Mouse (Mus musculus): ENCODE measurements at regions not wholly inside any gene's neighbourhood (a gene's known extent, or its start where the extent isn't known, plus 50 kb on each side); places are given as distances from the start of the nearest gene placed in this dataset.

- peaks cover 73% of the 10 kb centered on the region for H3K27me3 ChIP-seq
- H3K9ac ChIP-seq, result no peak overlapping the region
- 49% methylated on average over 10 of the region's 10 CpGs for WGBS (ENCODE audit: insufficient replicate concordance)
- ATAC-seq (ENCODE audit: low read depth), result no peak
- no peak for DNase-seq
- H3K4me3 ChIP-seq (replicated peaks), result no peak overlapping the region
- H3K36me3 ChIP-seq, result no peaks in the 10 kb centered on the region
- H3K4me2 ChIP-seq, result no peak overlapping the region
- no peaks in the 10 kb centered on the region for H3K9me3 ChIP-seq (replicated peaks)
- H3K27ac ChIP-seq, result no peak overlapping the region
- no peaks in the 10 kb centered on the region for H3K4me1 ChIP-seq (replicated peaks)
These were observed 87.2 kb downstream of the Foxb1 start for GRCm38 (mm10) chr9:69673463-69674105.

DNA sequence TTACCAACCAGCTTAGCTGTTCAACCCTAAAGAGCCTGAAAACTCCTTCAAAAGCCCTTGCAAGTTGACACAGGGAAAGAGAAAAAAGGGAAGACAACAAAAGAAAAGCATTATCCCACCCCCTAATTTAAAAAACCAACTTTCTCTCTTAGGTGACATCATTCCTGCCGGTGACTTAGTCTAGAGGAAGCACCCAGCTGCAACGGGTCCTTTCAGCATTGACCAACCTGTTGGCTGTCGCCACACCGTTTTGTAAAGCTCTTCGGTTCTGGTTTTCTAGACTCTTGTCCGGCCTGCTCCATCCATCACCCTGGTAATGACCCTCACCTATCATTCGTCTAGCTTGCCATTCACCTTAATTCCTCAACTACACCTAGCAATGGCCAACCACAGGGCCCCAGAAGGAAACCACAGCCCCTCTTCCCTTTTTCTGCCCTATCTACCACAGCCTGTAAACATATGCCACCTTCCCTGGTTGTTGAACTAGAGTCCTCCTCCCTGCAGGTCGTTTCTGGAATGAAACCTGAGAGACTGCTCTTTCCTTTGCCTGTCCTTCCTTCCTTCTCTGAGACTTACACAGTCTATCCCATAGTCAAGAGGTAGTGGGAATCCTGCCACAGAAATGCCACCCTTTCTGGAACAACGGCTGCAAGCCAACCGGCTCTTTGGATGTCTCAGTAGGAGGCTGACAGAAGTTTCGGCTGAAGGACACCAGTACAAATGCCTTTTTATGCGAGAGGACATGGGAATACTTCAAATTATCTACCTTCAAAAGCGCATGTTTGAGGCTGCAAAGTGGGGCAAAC, 87.9 kb downstream of the Foxb1 start:
- no peak for DNase-seq
- Histone ChIP-seq H3K4me3 (replicated peaks) (no peak overlapping the region), H3K9me3 (replicated peaks) (no peaks in the 10 kb centered on the region), H3K36me3 (no peaks in the 10 kb centered on the region), H3K4me1 (replicated peaks) (no peaks in the 10 kb centered on the region), H3K27me3 (peaks cover 76% of the 10 kb centered on the region), H3K4me2 (no peak overlapping the region), H3K27ac (no peak overlapping the region), H3K9ac (no peak overlapping the region)
- whole genome bisulfite sequencing (ENCODE audit: insufficient replicate concordance), result 41% methylated on average over 13 of the region's 13 CpGs
- no peak for ATAC-seq (ENCODE audit: low read depth)

DNA sequence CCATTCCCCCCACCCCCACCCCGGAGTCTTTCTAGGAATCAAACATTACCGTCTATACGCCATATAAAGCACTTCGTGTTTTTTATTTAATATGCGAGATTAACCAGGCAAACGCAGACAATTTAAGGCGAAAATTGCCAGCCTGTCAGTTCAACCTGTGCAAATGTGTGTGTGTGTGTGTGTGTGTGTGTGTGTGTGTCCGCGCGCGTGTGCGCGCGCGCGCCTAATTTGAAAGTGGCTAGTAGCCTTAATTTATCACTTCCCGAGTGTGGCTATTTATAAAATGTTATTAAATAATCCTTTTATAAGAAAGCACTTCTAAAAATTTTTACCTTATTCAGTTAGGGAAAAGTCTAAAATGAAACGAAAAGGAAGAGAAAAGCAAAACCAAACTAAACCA, 89.5 kb downstream of the Foxb1 start:
- Histone ChIP-seq H3K4me3 (replicated peaks) (no peak overlapping the region), H3K4me2 (no peak overlapping the region), H3K36me3 (no peaks in the 10 kb centered on the region), H3K9me3 (replicated peaks) (no peaks in the 10 kb centered on the region), H3K4me1 (replicated peaks) (no peaks in the 10 kb centered on the region), H3K27ac (no peak overlapping the region), H3K9ac (no peak overlapping the region), H3K27me3 (peaks cover 84% of the 10 kb centered on the region)
- 2% methylated on average over 18 of the region's 18 CpGs for WGBS (ENCODE audit: insufficient replicate concordance)
- no peak for ATAC-seq (ENCODE audit: low read depth)
- no peak for DNase-seq

DNA sequence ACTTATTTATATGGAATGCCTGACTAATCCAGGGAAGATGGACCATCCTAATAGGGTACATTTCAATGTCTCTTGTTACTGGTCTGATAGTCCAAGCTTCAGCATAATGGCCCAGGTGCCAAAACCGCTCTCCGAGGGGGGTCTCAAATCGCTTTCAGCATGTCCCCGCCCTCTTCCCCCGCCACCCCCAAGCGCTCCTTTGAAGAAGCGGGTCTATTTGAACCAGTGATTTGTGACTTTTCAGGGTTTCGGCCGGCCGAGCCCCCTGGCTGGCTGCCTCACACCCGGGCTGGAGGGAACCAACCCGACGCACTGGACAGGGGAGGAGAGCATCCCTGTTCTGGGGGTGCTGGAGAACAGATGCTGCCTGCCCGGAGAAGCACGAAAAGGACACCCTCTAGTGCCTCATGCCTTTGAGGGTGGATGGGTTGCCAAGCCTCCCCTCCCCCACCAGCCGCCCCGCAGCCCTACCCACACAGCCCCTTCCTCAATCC, 90.1 kb downstream of the Foxb1 start:
- H3K27ac ChIP-seq, result no peak overlapping the region
- WGBS (ENCODE audit: insufficient replicate concordance), result 1% methylated on average over 17 of the region's 17 CpGs
- H3K4me2 ChIP-seq, result no peak overlapping the region
- no peak overlapping the region for H3K4me3 ChIP-seq (replicated peaks)
- no peaks in the 10 kb centered on the region for H3K9me3 ChIP-seq (replicated peaks)
- no peaks in the 10 kb centered on the region for H3K36me3 ChIP-seq
- peaks cover 78% of the 10 kb centered on the region for H3K27me3 ChIP-seq
- H3K9ac ChIP-seq, result no peak overlapping the region
- ATAC-seq (ENCODE audit: low read depth) (no peak), DNase-seq (no peak)
- H3K4me1 ChIP-seq (replicated peaks), result no peaks in the 10 kb centered on the region

DNA sequence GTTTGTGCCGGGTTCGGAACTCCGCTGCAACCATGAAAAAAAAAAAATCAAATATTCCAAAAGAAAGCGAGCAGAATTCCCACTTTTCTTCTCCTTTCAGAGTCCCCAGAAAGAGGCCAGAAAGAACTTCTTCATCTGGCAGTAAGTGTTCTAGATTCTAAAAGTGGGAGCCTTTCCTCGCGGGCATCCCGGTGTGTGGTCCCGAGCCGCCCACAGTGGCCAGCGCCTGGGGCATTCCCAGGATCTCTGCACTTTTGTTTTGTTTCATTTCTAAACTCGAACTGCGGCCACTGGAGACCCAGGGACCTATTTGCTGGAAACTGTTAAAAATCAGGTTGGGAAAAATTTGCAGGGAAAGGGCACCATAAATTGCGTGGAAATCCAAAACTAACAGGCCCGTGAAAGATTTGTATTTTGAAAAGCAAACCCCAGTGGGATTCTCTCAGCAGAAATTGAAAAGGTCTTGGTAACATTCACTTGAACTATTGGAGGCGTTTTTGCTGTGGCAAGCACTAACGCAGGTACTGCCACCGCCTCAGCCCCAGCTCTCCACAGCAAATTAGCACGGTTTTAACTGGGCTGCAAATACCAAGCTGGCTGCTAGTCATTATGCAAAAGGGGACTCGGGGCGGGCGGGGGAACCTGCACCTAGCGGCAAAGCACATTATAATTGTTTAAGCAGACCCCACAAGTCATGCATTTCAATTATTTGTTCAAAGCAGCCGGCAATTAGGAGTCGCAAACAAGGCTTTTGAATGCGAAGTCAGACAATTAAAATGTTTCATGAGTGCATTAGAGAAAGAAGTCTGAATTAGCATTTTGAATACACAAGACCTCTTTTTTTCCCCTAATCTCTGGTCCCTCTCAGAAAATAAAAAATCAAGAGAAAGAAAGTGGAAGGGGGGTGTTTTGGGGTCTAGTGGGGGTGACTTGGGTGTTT, 90.9 kb downstream of the Foxb1 start:
- no peak for ATAC-seq (ENCODE audit: low read depth)

GRCm38 (mm10) chr9:69668475-69669090, 92.2 kb downstream of the Foxb1 start:
- no peak overlapping the region for H3K4me3 ChIP-seq (replicated peaks)
- no peak for ATAC-seq (ENCODE audit: low read depth)
- H3K27ac ChIP-seq, result no peak overlapping the region
- H3K27me3 ChIP-seq, result peaks cover 70% of the 10 kb centered on the region
- no peak overlapping the region for H3K9ac ChIP-seq
- no peaks in the 10 kb centered on the region for H3K4me1 ChIP-seq (replicated peaks)
- 5% methylated on average over 9 of the region's 9 CpGs for WGBS (ENCODE audit: insufficient replicate concordance)
- no peak overlapping the region for H3K4me2 ChIP-seq
- H3K9me3 ChIP-seq (replicated peaks), result no peaks in the 10 kb centered on the region
- no peaks in the 10 kb centered on the region for H3K36me3 ChIP-seq
- no peak for DNase-seq

More for the DNA sequence above, 90.9 kb downstream of the Foxb1 start:
- H3K4me3 ChIP-seq (replicated peaks), result no peak overlapping the region
- no peaks in the 10 kb centered on the region for H3K36me3 ChIP-seq
- DNase-seq, result no peak
- no peak overlapping the region for H3K4me2 ChIP-seq
- H3K9ac ChIP-seq, result no peak overlapping the region
- WGBS (ENCODE audit: insufficient replicate concordance), result 3% methylated on average over 25 of the region's 25 CpGs
- no peaks in the 10 kb centered on the region for H3K4me1 ChIP-seq (replicated peaks)
- no peak overlapping the region for H3K27ac ChIP-seq
- no peaks in the 10 kb centered on the region for H3K9me3 ChIP-seq (replicated peaks)
- H3K27me3 ChIP-seq, result peaks cover 78% of the 10 kb centered on the region

GRCm38 (mm10) chr9:69667064-69667533, 93.6 kb downstream of the Foxb1 start:
- DNase-seq (no peak), ATAC-seq (ENCODE audit: low read depth) (no peak)
- Histone ChIP-seq H3K27ac (no peak overlapping the region), H3K4me2 (no peak overlapping the region), H3K9ac (no peak overlapping the region), H3K36me3 (no peaks in the 10 kb centered on the region), H3K4me1 (replicated peaks) (no peaks in the 10 kb centered on the region), H3K27me3 (peaks cover 56% of the 10 kb centered on the region), H3K4me3 (replicated peaks) (no peak overlapping the region), H3K9me3 (replicated peaks) (no peaks in the 10 kb centered on the region)
- 38% methylated on average over 7 of the region's 7 CpGs for WGBS (ENCODE audit: insufficient replicate concordance)

- no peak for ATAC-seq (ENCODE audit: low read depth)
- 51% methylated on average over 3 of the region's 3 CpGs for WGBS (ENCODE audit: insufficient replicate concordance)
These were observed 96.5 kb downstream of the Foxb1 start for GRCm38 (mm10) chr9:69664201-69664600.

DNA sequence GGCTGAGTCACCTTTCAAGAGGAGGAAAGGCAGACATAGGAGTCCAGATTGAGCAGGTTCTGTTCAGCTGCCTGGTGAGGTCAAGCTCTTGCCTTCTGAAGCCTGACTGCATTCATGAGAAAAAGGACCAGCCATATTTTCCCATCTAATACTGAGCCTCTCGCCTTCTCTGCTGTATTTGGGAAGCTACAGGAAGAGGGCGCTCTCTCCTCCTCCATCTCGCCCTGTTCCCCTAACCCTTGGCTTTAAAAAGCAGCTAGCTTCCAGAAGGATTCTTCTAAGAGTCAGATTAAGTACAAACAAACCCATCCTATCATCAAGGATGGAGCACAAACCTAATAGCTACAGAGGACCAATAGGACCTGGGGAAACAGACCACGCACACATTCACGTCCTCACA, 98.3 kb downstream of the Foxb1 start:
- Histone ChIP-seq H3K36me3 (no peaks in the 10 kb centered on the region), H3K4me2 (no peak overlapping the region), H3K27ac (no peak overlapping the region), H3K4me1 (replicated peaks) (no peaks in the 10 kb centered on the region), H3K9me3 (replicated peaks) (no peaks in the 10 kb centered on the region), H3K27me3 (peaks cover 10% of the 10 kb centered on the region), H3K9ac (no peak overlapping the region), H3K4me3 (replicated peaks) (no peak overlapping the region)
- WGBS (ENCODE audit: insufficient replicate concordance), result 32% methylated on average over 5 of the region's 5 CpGs
- DNase-seq, result no peak
- no peak for ATAC-seq (ENCODE audit: low read depth)

More at GRCm38 (mm10) chr9:69664201-69664600, 96.5 kb downstream of the Foxb1 start:
- Histone ChIP-seq H3K27ac (no peak overlapping the region), H3K36me3 (no peaks in the 10 kb centered on the region), H3K4me2 (no peak overlapping the region), H3K9ac (no peak overlapping the region), H3K9me3 (replicated peaks) (no peaks in the 10 kb centered on the region), H3K4me1 (replicated peaks) (no peaks in the 10 kb centered on the region), H3K4me3 (replicated peaks) (no peak overlapping the region), H3K27me3 (peaks cover 28% of the 10 kb centered on the region)
- no peak for DNase-seq

GRCm38 (mm10) chr9:69658276-69658675, 102.5 kb downstream of the Foxb1 start:
- Histone ChIP-seq H3K27me3 (no peaks in the 10 kb centered on the region), H3K4me3 (replicated peaks) (no peak overlapping the region), H3K4me1 (replicated peaks) (no peaks in the 10 kb centered on the region), H3K9ac (no peak overlapping the region), H3K36me3 (no peaks in the 10 kb centered on the region), H3K27ac (no peak overlapping the region), H3K4me2 (no peak overlapping the region), H3K9me3 (replicated peaks) (no peaks in the 10 kb centered on the region)
- WGBS (ENCODE audit: insufficient replicate concordance), result 68% methylated on average over 4 of the region's 4 CpGs
- DNase-seq, result no peak
- no peak for ATAC-seq (ENCODE audit: low read depth)

- 48% methylated on average over 6 of the region's 6 CpGs for WGBS (ENCODE audit: insufficient replicate concordance)
- Histone ChIP-seq H3K27me3 (no peaks in the 10 kb centered on the region), H3K4me1 (replicated peaks) (no peaks in the 10 kb centered on the region), H3K9ac (no peak overlapping the region), H3K36me3 (no peaks in the 10 kb centered on the region), H3K4me2 (no peak overlapping the region), H3K9me3 (replicated peaks) (no peaks in the 10 kb centered on the region), H3K27ac (no peak overlapping the region), H3K4me3 (replicated peaks) (no peak overlapping the region)
- DNase-seq (no peak), ATAC-seq (ENCODE audit: low read depth) (no peak)
These were observed 104.7 kb downstream of the Foxb1 start for GRCm38 (mm10) chr9:69656053-69656452.

Data from liver, embryonic 13.5 days (tissue).